Mouse (Mus musculus): ENCODE results near the gene Krt87. TPM values are rescaled to one million over a fixed set of nuclear protein-coding genes. Genes with fewer than 3 reads are reported as not detected.

Gene Krt87
- not detected for total RNA-seq (2023)

GRCm38 (mm10) chr15:101438555-101438954 lies at the start of gene Krt87:
Krt87 (minus strand) TSS chr15:101438804.

DNA sequence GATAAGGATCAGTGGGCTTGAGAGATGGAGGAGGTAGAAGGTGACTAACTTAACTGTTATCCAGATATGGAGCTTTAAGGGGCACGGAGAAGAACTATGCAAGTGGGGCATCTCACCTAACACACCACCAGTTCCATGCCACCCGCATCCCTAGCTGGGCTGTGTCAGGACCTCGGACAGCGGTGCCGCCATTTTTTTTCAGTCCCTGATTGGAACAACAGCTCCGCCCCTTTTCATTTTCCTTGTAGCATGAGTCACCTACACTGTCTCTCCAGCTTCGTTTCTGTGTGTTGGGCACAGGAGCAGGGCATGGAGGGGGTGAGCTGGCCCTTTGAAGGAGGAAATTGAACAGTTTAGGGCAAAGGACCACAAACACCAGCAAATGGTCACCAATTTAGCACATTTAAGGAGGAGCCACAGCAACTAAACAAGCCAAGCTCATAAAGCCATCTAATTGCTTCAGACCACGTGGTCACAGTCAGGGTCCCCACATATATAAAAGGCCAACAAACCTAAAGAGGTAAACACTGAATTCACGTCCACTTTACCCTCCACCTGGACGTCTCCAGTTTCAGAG lies 34.4 kb upstream of the Krt87 start, which contains the start of gene Krt86:
Krt86 (plus strand) TSS at position 527 of the 577 bp plus-strand sequence.

GRCm38 (mm10) chr15:101463651-101464050 lies 25.0 kb upstream of the Krt87 start, which contains the start of gene Krt81:
Krt81 (minus strand) TSS chr15:101463751.

GRCm38 (mm10) chr15:101447444-101447843 lies 8.8 kb upstream of the Krt87 start, which contains the start of gene Krt88:
Krt88 (plus strand) TSS chr15:101447744.

DNA sequence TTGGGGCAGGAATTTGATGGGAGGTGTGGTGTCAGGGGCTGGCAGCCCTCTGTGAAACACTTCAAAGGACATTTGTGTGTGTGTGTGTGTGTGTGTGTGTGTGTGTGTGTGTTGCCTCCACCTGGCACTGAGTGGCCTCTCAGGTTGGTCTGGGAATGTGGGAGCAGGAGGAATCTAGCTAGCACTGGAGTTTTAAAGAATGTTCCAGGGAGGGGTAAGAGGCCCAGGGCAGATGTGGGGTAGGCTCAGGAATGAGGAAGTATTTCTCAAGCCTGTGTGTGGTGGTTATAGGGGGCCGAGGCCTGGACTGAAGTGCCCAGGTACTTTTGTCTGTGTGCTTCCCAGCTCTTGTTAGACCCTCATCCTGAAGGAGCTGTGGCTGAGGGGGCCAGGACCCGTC lies 27.8 kb downstream of the Krt87 start, which contains the start of gene Krt7:
Krt7 (plus strand) TSS at position 269 of the 400 bp plus-strand sequence.

Other genes starting within 250 kb of the Krt87 start
- gene Grasp, start 214.6 kb downstream of the Krt87 start, total RNA-seq (2023) = 11.8 TPM
- gene Nr4a1, start 184.5 kb downstream of the Krt87 start, total RNA-seq (2023) = 467 TPM
- 74.8 TPM for gene Atg101, start 154.5 kb downstream of the Krt87 start, total RNA-seq (2023)
- gene 6030408B16Rik, start 145.6 kb downstream of the Krt87 start, total RNA-seq (2023) = 2.3 TPM
- gene Krt80, start 68.6 kb downstream of the Krt87 start, total RNA-seq (2023) = 1.3 TPM
- not detected for gene Krt7, start 27.8 kb downstream of the Krt87 start, total RNA-seq (2023)
- gene Krt88, start 8.9 kb upstream of the Krt87 start, total RNA-seq (2023) = not detected
- not detected for gene Krt81, start 24.9 kb upstream of the Krt87 start, total RNA-seq (2023)
- gene Krt86, start 34.7 kb upstream of the Krt87 start, total RNA-seq (2023) = not detected
- gene Krt83, start 52.7 kb upstream of the Krt87 start, total RNA-seq (2023) = not detected
- gene Gm49425, start 78.5 kb upstream of the Krt87 start, total RNA-seq (2023) = not detected
- not detected for gene Krt84, start 94.0 kb upstream of the Krt87 start, total RNA-seq (2023)
- not detected for gene Krt82, start 111.9 kb upstream of the Krt87 start, total RNA-seq (2023)
- not detected for gene Krt90, start 124.1 kb upstream of the Krt87 start, total RNA-seq (2023)
- gene Krt75, start 135.1 kb upstream of the Krt87 start, total RNA-seq (2023) = not detected
- gene Gm5414, start 189.4 kb upstream of the Krt87 start, total RNA-seq (2023) = not detected
- not detected for gene Gm5478, start 208.6 kb upstream of the Krt87 start, total RNA-seq (2023)
- gene Krt6b, start 241.5 kb upstream of the Krt87 start, total RNA-seq (2023) = not detected